Mouse (Mus musculus) cortical plate, adult 2 months (tissue): ENCODE data around the gene Gm11096.

Source experiments
- CTCF ChIP-seq: fragments of 200-500 bp; IDR thresholded peaks from 2 replicates; pipeline ENCODE4 v1.5.1; 2011; ENCODE audit warnings: mild to moderate bottlenecking, control low read depth, low read length; ENCODE audit not compliant: insufficient read depth; ENCODE audit errors: extremely low read depth
- POLR2A ChIP-seq: fragments of 200-500 bp; IDR thresholded peaks from 2 replicates; pipeline ENCODE4 v1.6.1; 2011; ENCODE audit warnings: mild to moderate bottlenecking, low read length, control low read depth; ENCODE audit not compliant: insufficient read depth; ENCODE audit errors: extremely low read depth

- no peak for TF ChIP-seq POLR2A
- TF ChIP-seq CTCF: no peak
These were observed 14.3 kb upstream of the Gm11096 start for GRCm38 (mm10) chr17:81427245-81427644.
